Mouse (Mus musculus) C2C12 (cell line): ENCODE data around the gene Rhobtb1.

ENCODE experiments used
- CEBPB ChIP-seq: IDR thresholded peaks from one replicate; pipeline ENCODE4 v1.6.1; 2011; ENCODE audit warnings: low read depth, mild to moderate bottlenecking, control low read depth, moderate library complexity
- CTCF ChIP-seq: IDR thresholded peaks from one replicate; pipeline ENCODE4 v1.5.1; 2011; ENCODE audit not compliant: control insufficient read depth, insufficient read depth, insufficient read length
- FOSL1 ChIP-seq: IDR thresholded peaks from one replicate; pipeline ENCODE4 v1.8.0; 2011; ENCODE audit warnings: mild to moderate bottlenecking, low read length; ENCODE audit not compliant: poor library complexity, insufficient read depth, severe bottlenecking
- MAX ChIP-seq: IDR thresholded peaks from one replicate; pipeline ENCODE4 v1.6.1; 2011; ENCODE audit warnings: mild to moderate bottlenecking, control low read depth
- MYOD1 ChIP-seq: IDR thresholded peaks from one replicate; pipeline ENCODE4 v1.6.1; 2011; ENCODE audit warnings: low read depth; ENCODE audit not compliant: control insufficient read depth, insufficient read length
- MYOG ChIP-seq: IDR thresholded peaks from one replicate; pipeline ENCODE4 v1.6.1; 2011; ENCODE audit not compliant: control insufficient read depth, insufficient read length; ENCODE audit errors: extremely low read depth
- USF1 ChIP-seq: IDR thresholded peaks from one replicate; pipeline ENCODE4 v1.6.1; 2011; ENCODE audit warnings: low read depth, mild to moderate bottlenecking, control low read depth, moderate library complexity

- TF ChIP-seq CTCF (no peak), MAX (no peak), MYOD1 (no peak), CEBPB (no peak), USF1 (no peak), FOSL1 (no peak), MYOG (no peak)
Measured at GRCm38 (mm10) chr10:69224276-69224675, 73.0 kb downstream of the Rhobtb1 start.
